Mouse (Mus musculus): ENCODE measurements around the gene Trim12a. TPM values are rescaled to one million over a fixed set of nuclear protein-coding genes. Genes with fewer than 3 reads are reported as not detected.

The Trim12a gene
- total RNA-seq, 2 experiments from 2014 or later: 32.7 to 52.1 TPM

Other genes starting within 250 kb of the Trim12a start
- gene Olfr644, start 243.6 kb downstream of the Trim12a start, total RNA-seq (2014; fragmentation: Nextera tagmentation): not detected in 2 replicates
- not detected in 2 replicates for gene Olfr644, start 243.6 kb downstream of the Trim12a start, total RNA-seq (2017)
- gene Olfr645, start 230.0 kb downstream of the Trim12a start, total RNA-seq (2014; fragmentation: Nextera tagmentation): not detected in 2 replicates
- not detected in 2 replicates for gene Olfr645, start 230.0 kb downstream of the Trim12a start, total RNA-seq (2017)
- not detected in 2 replicates for gene Olfr646, start 210.6 kb downstream of the Trim12a start, total RNA-seq (2014; fragmentation: Nextera tagmentation)
- gene Olfr646, start 210.6 kb downstream of the Trim12a start, total RNA-seq (2017): not detected in 2 replicates
- not detected in 2 replicates for gene Ubqln5, start 185.6 kb downstream of the Trim12a start, total RNA-seq (2014; fragmentation: Nextera tagmentation)
- not detected in 2 replicates for gene Ubqln5, start 185.6 kb downstream of the Trim12a start, total RNA-seq (2017)
- not detected in 2 replicates for gene Olfr643, start 178.1 kb downstream of the Trim12a start, total RNA-seq (2014; fragmentation: Nextera tagmentation)
- gene Olfr643, start 178.1 kb downstream of the Trim12a start, total RNA-seq (2017): not detected in 2 replicates
- gene Ubqln3, start 172.2 kb downstream of the Trim12a start, total RNA-seq (2014; fragmentation: Nextera tagmentation): not detected in 2 replicates
- not detected in 2 replicates for gene Ubqln3, start 172.2 kb downstream of the Trim12a start, total RNA-seq (2017)
- not detected in 2 replicates for gene Ubqlnl, start 164.9 kb downstream of the Trim12a start, total RNA-seq (2014; fragmentation: Nextera tagmentation)
- gene Ubqlnl, start 164.9 kb downstream of the Trim12a start, total RNA-seq (2017): not detected in 2 replicates
- not detected in 2 replicates for gene Olfm5, start 150.6 kb downstream of the Trim12a start, total RNA-seq (2014; fragmentation: Nextera tagmentation)
- not detected in 2 replicates for gene Olfm5, start 150.6 kb downstream of the Trim12a start, total RNA-seq (2017)
- gene Olfr648, start 132.1 kb downstream of the Trim12a start, total RNA-seq (2014; fragmentation: Nextera tagmentation): 0.92 TPM in 1 of 2 replicates, not detected in the other
- not detected in 2 replicates for gene Olfr648, start 132.1 kb downstream of the Trim12a start, total RNA-seq (2017)
- gene Olfr649, start 119.5 kb downstream of the Trim12a start, total RNA-seq (2014; fragmentation: Nextera tagmentation): not detected in 2 replicates
- gene Olfr649, start 119.5 kb downstream of the Trim12a start, total RNA-seq (2017): not detected in 2 replicates
- 0.55 and 0.99 TPM in 2 replicates for gene Trim6, start 96.7 kb downstream of the Trim12a start, total RNA-seq (2014; fragmentation: Nextera tagmentation)
- 0.50 TPM in 1 of 2 replicates, not detected in the other for gene Trim6, start 96.7 kb downstream of the Trim12a start, total RNA-seq (2017)
- gene Trim34a, start 71.0 kb downstream of the Trim12a start, total RNA-seq (2014; fragmentation: Nextera tagmentation): 7.6 and 21.4 TPM in 2 replicates
- gene Trim34a, start 71.0 kb downstream of the Trim12a start, total RNA-seq (2017): 10.9 and 21.9 TPM in 2 replicates
- gene Trim5, start 27.4 kb downstream of the Trim12a start, total RNA-seq (2014; fragmentation: Nextera tagmentation): 3.0 and 4.3 TPM in 2 replicates
- gene Trim5, start 27.4 kb downstream of the Trim12a start, total RNA-seq (2017): 2.8 and 4.8 TPM in 2 replicates
- gene Trim34b, start 14.0 kb upstream of the Trim12a start, total RNA-seq (2014; fragmentation: Nextera tagmentation): not detected in 2 replicates
- not detected in 2 replicates for gene Trim34b, start 14.0 kb upstream of the Trim12a start, total RNA-seq (2017)
- 9.0 and 9.2 TPM in 2 replicates for gene Trim12c, start 37.9 kb upstream of the Trim12a start, total RNA-seq (2014; fragmentation: Nextera tagmentation)
- gene Trim12c, start 37.9 kb upstream of the Trim12a start, total RNA-seq (2017): 13.4 and 22.0 TPM in 2 replicates
- 0.79 and 0.89 TPM in 2 replicates for gene Trim30b, start 54.4 kb upstream of the Trim12a start, total RNA-seq (2014; fragmentation: Nextera tagmentation)
- 0.23 TPM in 1 of 2 replicates, not detected in the other for gene Trim30b, start 54.4 kb upstream of the Trim12a start, total RNA-seq (2017)
- not detected in 2 replicates for gene Trim30c, start 85.4 kb upstream of the Trim12a start, total RNA-seq (2014; fragmentation: Nextera tagmentation)
- 0.95 TPM in 1 of 2 replicates, not detected in the other for gene Trim30c, start 85.4 kb upstream of the Trim12a start, total RNA-seq (2017)
- gene Trim30a, start 149.7 kb upstream of the Trim12a start, total RNA-seq (2014; fragmentation: Nextera tagmentation): 12.1 and 18.8 TPM in 2 replicates
- gene Trim30a, start 149.7 kb upstream of the Trim12a start, total RNA-seq (2017): 16.0 and 17.6 TPM in 2 replicates
- gene Trim30d, start 192.4 kb upstream of the Trim12a start, total RNA-seq (2014; fragmentation: Nextera tagmentation): 3.2 and 9.3 TPM in 2 replicates
- gene Trim30d, start 192.4 kb upstream of the Trim12a start, total RNA-seq (2017): 5.0 and 8.8 TPM in 2 replicates
- gene Olfr651, start 234.7 kb upstream of the Trim12a start, total RNA-seq (2014; fragmentation: Nextera tagmentation): not detected in 2 replicates
- gene Olfr651, start 234.7 kb upstream of the Trim12a start, total RNA-seq (2017): not detected in 2 replicates
- gene Olfr652, start 245.4 kb upstream of the Trim12a start, total RNA-seq (2014; fragmentation: Nextera tagmentation): not detected in 2 replicates
- not detected in 2 replicates for gene Olfr652, start 245.4 kb upstream of the Trim12a start, total RNA-seq (2017)